Mouse (Mus musculus): ENCODE measurements at regions not wholly inside any gene's neighbourhood (a gene's known extent, or its start where the extent isn't known, plus 50 kb on each side); places are given as distances from the start of the nearest gene placed in this dataset.
A peak's percentile ranks its signal among the peaks of the same experiment; 100 is the strongest.

DNA sequence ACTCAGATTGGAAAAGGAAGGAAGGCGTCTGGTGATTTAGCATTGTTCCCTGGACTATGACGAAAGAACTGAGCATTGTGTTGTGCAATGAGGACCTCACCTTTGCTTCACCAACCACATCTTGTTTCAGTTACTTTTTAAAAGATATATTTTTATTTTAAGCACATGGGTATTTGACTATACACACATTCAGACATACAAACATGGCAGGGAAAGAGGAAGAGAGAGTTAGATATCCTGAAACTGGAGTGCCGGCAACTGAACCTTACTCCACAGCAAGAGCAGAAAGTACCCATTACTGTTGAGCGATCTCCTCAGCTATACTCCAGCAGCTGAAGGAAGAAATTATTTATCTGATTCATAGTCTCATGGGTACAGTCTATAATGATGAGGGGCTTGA, 287.7 kb downstream of the Rps29 start:
- no peak for DNase-seq

DNA sequence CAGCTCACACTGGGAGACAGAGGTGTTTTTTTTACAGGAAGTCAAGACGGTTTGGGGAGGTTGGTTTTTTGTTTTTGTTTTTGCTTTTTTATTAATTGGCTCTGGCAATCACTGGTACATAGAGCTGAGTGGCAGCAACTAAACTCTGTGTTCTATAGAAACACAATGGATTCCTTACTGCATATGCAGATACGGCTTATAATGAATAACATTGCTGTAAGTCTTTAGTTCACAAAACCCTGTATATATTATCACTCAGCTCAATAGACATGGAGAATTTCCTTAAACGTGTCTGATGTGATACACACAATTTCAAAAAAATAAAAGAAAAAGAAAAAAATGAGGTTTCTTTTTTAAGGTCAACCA, 296.0 kb downstream of the Rps29 start:
- no peak for DNase-seq

DNA sequence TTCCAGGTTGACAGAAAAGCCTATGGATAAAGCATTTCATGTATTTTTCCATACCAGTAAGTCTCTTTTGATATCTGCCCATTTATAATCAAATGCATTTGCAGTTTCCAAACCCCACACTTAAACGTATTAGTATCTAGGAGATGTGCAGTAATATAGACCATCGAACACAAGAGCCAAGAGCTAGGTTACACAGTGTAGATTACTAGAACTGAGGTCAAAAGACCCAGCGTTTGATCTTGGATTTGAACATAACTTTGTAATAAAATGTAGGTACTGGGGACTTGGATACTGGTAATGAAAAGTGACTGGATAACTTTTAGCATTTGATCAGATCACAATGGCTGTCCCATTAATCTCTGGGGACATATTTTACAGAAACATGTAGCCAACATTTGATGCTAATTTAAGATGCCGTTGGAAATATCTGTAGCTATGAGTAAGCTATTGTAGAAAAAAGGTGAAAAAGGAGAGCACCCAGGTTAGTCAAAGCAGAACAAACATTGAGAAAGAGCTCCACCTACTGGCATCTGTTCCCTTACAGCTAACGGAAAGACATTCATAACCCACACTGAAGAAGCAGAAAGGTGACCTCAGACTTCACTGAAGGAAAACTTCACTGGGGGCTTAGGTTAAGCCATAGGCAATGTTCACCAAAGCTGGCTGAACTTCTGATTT, 296.5 kb downstream of the Rps29 start:
- DNase-seq: peak; percentile 39

DNA sequence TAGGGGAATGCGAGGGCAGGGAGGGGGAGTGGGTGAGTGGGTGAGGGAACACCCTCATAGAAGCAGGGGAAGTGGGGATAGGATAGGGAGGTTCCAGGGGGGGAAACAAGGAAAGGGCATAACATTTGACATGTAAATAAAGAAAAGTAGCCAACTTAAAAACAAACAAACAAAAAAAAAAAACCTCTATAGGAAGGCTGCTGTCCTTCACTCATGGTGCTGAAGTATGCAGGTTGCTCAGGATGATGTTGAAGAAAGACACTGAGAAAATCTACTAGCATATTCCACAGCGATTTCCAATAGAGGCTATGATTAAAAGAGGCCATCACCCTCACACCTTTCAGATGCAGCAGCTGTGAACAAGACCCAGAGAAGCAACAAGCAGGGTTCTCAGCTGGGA, 298.7 kb downstream of the Rps29 start:
- no peak for DNase-seq

DNA sequence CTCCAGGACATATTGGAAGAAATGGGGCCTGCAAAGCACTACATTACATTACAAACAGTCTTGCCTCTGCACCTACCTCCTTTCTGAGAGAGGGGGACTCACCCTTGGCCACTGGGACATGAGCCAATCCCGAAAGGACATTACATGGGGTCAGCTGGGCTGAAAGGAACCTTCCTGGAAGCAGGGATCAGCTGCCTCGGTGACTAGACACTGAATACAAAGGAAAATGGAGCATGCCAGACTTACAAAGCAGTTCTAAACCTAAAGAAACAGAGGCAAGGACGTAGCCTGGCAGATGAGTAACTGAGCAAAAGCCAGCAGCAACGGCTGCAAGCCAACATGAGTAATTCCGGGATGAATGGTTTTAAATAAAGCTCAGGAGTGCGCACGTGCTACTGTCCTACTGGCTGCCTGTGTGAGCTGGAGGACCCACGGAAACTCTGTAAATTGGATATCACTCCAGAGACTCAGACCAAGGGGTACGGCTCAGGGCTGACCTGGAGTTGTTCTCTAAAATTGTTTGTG, 309.3 kb downstream of the Rps29 start:
- DNase-seq: no peak

DNA sequence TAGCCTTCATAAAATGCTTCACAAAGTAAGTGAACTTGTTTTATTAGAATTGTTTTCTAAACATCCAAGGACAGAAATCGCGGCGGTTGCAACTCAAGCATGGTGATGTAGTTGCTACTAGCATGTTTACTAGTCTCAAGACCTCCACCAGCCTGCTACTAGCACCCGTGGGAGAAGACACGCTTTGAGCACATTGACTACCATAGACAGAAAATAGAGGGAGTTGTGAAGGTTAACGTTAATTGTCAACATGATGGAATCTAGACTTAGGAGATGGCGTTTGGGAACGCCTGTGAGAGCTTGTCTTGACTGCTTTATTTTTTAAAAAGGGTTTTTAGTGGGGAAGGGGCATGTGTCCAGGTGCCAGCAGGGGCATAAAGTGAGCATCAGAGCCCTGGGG, 318.2 kb downstream of the Rps29 start:
- DNase-seq: no peak

DNA sequence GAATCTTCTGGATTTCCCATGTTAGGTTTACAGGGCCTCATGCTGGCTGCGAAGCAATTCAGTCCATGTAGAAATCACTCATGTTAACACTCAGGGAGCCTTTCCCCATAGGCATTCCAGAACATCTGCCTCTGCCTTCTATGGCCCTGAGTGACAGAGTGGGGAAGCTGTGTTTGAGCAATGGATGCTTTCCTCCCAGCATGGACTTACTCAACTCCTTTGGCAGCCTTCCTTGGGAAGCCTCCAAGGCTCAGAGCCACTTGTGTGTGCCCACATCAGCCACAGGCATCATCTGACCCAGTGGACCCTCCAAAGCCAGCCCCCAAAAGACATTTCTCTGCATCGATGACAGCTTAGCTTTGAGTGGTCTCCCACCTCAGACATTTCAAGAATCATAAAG, 318.8 kb downstream of the Rps29 start:
- DNase-seq: no peak

DNA sequence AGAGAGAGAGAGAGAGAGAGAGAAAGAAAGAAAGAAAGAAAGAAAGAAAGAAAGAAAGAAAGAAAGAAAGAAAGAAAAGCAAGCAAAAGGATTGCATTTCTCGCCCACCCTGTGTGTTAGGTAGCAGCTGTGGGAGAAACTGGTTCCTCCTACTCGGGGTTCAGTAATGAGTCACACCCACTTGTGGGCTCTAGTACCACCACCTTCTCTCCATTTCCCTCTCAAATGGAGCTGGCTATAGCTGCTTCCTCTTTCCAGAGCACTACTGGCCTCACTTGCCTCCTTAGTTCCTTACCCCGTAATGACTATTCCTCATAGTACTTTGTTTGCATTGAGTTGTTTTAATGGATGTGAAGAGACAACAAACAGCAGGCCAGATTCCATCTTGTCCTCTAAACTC, 323.0 kb downstream of the Rps29 start:
- no peak for DNase-seq

DNA sequence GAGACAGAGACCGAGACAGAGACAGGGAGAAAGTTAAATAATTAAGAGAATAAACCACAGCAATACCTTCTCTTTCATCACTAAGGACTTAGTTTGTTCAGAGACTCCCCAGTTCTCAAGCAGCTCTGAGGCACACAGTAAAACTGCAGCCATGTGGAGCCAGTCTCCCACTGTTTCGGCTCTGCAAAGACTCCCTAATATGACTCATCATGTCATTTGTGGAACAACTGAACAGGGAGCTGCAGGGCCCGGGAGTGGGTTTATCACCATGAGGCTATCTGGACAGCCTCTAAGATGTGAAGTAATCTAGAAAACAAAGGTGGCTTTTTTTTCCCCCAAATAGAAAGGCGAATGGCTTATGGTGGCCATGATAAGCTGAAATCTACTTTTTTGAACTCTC, 325.1 kb downstream of the Rps29 start:
- DNase-seq: peak; percentile 5

DNA sequence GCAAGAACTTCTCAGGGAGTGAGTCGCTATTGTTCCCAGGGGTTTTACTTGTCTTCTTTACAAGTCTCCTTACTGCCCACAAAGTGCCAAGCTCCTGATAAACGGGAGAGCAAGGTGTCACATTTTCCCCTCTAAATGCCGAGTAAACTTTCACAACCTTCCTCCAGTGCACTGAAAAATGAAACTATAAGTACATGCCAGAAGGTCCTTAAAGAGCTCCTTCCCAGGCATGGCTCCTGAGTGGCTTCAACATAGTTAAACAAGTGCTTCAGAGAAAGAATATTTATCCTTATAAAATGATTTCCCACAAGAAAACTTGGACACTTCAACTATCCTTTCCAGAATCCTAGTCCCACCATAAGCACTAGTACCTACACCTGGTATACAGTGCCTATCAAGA, 329.6 kb downstream of the Rps29 start:
- no peak for DNase-seq

DNA sequence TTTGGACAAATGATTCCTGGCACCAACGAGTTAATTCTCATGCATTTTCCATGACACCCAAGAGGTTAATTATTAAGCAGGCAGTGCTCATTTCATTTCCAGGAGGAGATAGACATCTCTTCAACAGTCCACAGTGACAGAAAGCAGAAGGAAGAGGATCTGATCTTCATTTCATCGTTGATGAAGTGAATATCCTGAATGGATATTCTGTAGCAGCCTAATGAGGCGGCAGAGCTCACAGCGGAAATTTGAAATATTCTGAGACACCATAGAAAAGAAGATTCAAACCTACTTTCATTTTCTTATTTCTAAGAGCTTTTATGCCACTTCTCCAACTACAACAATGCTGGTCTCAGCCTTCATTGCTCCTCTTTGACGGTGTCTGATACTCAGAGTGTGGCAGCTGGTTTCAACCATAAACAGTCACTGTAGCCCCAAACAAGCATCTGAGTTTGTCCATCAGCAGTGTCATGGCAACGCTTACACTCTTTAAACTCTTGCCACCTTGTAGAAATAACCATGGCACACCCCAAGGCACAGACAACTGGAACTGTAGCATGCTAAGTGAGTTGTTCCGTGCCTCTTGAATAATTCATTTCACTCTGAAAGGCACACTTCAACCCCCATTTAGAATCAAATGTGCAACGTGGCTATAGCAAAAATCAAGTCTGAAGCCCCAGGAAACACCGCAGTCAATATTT, 331.3 kb downstream of the Rps29 start:
- DNase-seq: no peak

DNA sequence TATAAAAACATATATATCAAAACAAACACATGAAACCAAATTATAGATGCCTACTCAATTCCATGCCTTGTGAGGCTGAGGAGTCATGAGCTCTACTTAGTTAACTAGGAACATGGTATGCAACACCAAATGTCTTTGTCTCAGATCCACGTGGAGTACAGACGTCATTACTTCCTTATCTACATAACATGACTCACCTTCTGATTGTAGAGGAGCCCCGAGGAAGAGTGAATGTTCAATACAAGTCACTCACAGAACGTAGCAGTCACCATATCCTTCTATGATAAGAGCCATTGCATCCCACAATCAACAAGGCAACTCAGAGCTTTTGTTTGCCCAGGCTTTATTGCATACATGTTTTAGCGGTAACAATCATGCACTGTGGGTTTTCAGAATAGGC, 364.6 kb downstream of the Rps29 start:
- DNase-seq: no peak

DNA sequence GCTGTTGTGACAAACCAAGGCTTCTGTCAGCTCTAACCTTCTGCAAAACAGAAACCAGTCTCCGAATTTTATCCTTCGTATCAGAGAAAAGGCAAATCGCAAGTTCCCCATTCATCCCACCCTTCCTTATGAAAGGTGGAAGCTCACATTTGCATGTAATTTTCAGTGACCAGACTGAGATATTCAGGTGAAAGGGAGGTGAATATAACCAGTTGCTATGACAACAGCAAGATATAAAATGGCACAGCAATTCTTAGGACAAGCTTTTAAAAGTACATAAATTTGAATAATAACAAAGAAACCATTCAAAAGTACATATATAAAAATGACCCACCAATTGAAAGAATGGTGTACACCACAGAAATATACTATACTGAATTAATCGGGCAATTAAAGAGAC, 375.4 kb downstream of the Rps29 start:
- no peak for DNase-seq

DNA sequence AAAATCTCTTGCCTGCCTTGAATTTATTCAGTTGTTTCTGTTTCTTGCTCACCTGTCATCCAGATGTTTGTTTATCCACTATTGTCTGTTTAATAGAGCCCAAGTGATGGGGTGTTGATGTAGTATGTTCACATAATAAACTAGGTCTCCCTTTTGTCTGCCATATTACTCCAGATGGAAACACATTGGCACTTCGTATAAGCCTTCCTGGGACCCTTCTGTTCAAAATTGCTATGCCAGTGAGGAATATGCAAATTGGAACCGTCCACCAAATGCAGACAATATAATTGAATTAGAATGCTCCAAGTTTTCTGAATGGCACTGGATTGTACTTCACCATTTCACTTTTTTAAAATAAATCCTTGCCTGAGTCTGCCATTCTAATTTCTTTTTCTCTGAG, 383.5 kb downstream of the Rps29 start:
- DNase-seq: no peak

DNA sequence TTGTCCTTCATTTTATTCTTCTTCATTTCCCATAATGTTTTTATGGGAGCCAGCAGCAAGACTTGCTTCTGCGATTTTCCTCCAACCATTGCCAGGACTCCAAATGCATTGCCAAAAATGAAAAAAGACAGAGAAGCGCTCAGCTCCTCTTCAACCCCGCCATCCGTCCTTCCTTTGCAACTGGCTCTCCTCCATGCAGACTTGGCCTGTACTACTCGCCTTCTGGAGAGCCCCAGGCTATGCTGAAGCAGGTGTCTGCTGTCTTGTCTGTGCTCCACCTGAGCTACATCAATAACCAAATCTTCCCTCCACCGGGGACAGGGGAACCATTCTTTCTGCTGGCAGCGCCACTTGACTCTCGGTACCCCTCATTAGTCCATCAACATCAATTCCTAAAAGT, 384.2 kb downstream of the Rps29 start:
- DNase-seq: peak; percentile 8

DNA sequence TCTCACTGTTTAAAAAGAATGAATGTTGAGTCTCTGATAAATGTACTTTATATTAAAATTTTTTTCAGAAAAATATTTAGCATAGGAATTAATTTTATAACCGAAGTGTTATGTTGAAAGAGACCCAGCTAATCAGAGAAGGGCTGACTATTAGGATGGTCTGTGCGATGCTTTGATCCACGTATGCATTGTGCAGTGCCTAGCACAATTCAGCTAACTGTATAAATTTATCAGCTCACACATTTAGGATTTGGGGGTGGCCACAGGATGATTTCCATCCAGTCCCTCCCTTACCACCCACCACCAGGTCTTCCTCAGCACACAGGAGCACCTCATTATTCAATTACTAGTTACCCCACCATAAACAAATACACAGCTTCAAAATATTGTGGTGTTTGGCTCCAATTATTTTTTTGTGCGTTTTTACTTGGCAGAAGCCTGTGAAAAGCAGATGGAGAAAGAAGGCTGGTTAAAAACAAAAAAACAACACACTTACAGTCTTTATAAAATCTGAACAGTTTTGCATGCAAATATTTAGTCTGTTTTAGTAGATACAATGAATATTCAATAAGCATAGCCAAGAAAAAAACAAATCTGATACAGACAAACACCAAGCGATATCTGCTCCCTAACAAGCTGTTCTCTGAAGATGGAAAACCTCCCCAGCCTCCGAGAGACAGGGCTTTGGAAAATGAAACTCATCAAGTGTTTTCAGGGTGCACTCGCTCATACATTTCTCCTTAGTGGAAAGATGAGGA, 400.5 kb downstream of the Rps29 start:
- DNase-seq: no peak

DNA sequence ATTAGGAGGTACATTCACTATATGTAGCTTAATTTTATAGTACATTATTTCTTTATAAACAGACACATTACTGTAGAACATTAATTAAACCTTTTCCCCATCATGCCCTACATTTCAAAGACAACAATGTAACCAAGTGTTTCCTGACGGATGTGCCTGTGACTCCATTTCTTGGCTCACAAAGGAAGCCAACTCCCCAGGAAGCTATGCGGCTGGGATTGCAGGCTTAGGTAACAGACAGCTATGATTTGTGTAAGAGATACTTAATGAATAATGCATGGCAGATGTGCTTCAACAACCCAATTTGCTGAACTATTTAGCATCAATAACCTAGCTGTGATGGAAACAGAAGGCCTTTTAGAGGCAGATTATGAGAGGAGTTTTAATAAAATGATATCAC, 430.1 kb downstream of the Rps29 start:
- no peak for DNase-seq

DNA sequence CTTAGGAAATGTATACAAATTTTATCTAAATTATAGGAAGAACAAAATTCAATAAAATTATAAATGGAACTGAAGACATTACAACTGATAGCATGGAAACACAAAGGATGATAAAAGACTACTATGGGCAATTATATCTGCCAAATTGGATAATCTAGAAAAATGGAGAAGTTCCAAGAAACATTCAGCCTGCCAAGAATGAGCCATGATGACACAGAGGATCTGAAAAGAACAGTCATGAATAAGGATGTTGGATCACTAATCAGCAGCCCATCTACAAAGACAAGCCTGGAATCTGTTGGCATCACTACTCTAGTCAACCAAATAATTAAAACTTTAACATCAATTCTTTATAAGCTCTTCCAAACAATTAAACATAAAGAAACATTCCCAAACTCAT, 440.0 kb downstream of the Rps29 start:
- DNase-seq: no peak

DNA sequence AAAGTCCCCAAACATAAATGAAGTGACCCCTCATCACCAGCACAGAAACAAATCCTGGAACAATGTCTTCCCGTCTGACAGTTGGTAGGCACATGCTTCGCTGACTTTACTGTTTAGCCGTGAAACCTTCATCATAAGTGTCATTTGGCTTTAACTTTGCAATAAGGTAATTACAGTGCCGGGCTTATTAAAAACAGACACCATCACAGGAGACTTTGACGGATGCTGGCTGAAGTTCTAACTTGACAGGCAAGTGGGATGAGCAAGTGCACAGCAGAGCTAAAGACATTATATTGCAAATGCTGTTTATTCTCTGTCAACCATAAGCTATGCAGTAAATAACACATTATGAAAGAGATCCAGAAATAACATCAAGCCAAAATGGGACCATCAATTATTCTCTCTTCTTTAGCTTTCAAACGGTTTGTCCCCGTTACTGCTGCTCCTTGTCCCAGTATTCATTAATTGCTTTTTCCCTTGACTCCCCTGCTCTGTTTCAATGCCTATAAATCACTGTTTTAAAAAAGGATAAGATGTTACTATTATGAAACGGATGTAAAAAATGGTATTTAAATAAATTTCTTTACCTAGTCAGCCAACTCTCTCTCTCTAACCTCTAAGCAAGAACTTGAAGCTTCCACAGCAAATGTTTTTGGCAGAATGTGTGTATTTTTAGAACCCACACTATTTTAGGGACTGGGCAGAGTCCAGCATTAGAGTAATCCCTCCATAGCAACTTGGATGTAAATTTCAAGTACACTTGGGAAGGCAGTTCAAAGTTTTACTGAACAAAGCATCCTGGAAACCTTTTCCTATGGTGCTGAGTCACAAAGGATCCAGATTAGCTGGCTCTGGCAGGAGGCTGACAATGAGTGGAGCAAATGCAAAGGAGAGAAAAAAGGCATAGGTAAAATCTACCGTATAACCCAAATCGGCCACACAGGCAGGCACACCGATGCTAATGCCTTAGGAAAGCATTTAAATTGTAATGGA, 464.4 kb downstream of the Rps29 start:
- DNase-seq: peak; percentile 3

DNA sequence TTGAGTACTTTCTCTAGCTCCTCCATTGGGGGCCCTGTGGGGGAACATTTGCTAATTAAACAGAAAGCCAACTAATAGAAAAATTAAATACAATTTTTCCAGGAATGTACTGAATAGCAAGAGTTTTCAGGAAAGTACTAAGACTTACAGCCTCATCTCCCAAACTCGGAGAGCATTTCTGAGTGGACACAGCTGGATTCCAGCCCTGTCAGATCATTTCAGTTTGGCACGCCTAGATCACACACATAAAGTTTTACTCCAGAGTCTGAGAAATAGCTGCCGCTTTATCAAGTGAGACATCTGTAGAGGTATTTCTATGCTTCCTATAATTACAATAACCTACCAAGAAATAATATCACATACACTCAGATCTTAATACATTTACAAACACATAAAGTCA, 470.7 kb downstream of the Rps29 start:
- DNase-seq: no peak

DNA sequence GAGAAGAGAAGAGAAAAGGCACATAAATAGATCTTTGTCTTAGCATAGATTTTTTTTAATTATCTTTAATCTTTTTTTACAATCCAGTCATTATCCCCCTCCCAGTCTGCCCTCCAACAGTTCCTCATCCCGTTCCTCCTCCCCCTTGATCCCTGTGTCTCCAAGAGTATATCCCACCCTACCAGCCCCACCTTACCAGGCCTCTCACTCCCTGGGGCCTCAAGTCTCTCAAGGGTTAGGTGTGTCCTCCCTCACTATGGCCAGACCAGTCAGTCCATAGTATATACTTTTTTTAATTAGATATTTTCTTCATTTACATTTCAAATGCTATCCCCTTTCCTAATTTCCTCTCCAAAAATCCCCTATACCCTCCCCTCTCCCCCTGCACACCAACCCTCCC, 475.1 kb downstream of the Rps29 start:
- DNase-seq: no peak

DNA sequence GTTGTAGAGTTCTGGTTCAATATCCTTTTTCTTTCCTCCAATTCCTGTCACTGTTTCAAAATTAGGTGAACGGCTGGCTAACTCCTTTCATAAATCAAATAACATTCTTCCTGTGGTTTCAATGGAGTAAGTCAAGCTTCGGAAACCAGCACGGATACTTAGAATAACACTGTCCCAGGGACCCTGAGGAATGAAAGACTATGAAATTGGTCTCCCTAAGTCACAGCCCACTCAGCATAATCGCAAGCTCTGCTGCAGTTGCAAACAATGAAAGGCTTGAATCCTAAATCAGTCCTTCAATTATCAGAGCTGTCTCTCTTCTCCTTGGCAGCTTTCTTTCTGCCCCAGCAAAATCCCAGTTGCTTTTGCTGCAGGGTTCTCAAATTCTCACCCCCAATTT, 475.8 kb downstream of the Rps29 start:
- no peak for DNase-seq

DNA sequence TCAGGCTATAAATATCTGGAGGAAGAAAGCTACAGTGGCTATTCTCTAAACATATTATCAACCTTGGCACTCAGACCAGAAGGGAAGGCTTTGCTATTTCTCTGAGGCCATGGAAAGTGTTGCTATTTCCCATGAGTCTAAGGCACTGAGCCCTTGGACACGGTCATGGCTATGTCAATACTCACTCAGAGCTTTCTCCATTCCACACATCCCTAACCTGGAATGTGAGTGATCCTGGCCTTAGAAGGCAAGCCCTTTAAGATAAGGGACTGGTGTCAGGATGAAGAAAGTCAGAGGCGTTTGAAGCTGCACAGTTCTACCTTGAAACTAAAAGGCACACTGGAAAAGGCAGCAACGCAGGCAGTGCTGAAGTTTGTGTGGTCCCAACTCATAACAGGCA, 478.3 kb downstream of the Rps29 start:
- no peak for DNase-seq
